Mouse (Mus musculus): ENCODE data around the gene Nek7. TPM values are rescaled to one million over a fixed set of nuclear protein-coding genes. Genes with fewer than 3 reads are reported as not detected.

Nek7 gene
- polyA plus RNA-seq, 1 experiment: 1.7 TPM

GRCm38 (mm10) chr1:138619114-138619971, 598 bp downstream of the Nek7 start:
- peak overlapping the region; percentile 75 for H3K27ac ChIP-seq (ENCODE audit: control insufficient read depth, insufficient read depth, low read depth, low read length)
- no peak for TF ChIP-seq CTCF (IDR thresholded peaks at IDR 0.05; ENCODE audit: control insufficient read depth, insufficient read depth, insufficient replicate concordance, low read depth, low read length)
- peak; percentile 55 for TF ChIP-seq POLR2A (IDR thresholded peaks at IDR 0.05; ENCODE audit: control insufficient read depth, low read depth, low read length)
- H3K27me3 ChIP-seq (ENCODE audit: control insufficient read depth, insufficient read depth, low read length): no peaks in the 10 kb centered on the region
- H3K4me1 ChIP-seq (ENCODE audit: control insufficient read depth, insufficient read depth, low read length): peaks cover 7% of the 10 kb centered on the region
- no peaks in the 10 kb centered on the region for H3K36me3 ChIP-seq (ENCODE audit: control insufficient read depth, insufficient read depth, low read length)
- peak overlapping the region; percentile 93 for H3K4me3 ChIP-seq (ENCODE audit: control insufficient read depth, low read depth, low read length)

GRCm38 (mm10) chr1:138618012-138618354, 2.0 kb downstream of the Nek7 start:
- H3K27ac ChIP-seq (ENCODE audit: control insufficient read depth, insufficient read depth, low read depth, low read length): peak overlapping the region; percentile 63

GRCm38 (mm10) chr1:138617279-138618011, 2.5 kb downstream of the Nek7 start:
- no peak for TF ChIP-seq CTCF (IDR thresholded peaks at IDR 0.05; ENCODE audit: control insufficient read depth, insufficient read depth, insufficient replicate concordance, low read depth, low read length)
- TF ChIP-seq POLR2A (IDR thresholded peaks at IDR 0.05; ENCODE audit: control insufficient read depth, low read depth, low read length): no peak
- Histone ChIP-seq H3K27ac (ENCODE audit: control insufficient read depth, insufficient read depth, low read depth, low read length) (peak overlapping the region; percentile 3; the same call in 1 of the 2 replicates), H3K4me1 (ENCODE audit: control insufficient read depth, insufficient read depth, low read length) (peaks cover 7% of the 10 kb centered on the region), H3K36me3 (ENCODE audit: control insufficient read depth, insufficient read depth, low read length) (no peaks in the 10 kb centered on the region), H3K4me3 (ENCODE audit: control insufficient read depth, low read depth, low read length) (peak overlapping the region; percentile 60), H3K27me3 (ENCODE audit: control insufficient read depth, insufficient read depth, low read length) (no peaks in the 10 kb centered on the region)

More at GRCm38 (mm10) chr1:138618012-138618354, 2.0 kb downstream of the Nek7 start:
- peaks cover 7% of the 10 kb centered on the region for H3K4me1 ChIP-seq (ENCODE audit: control insufficient read depth, insufficient read depth, low read length)
- H3K36me3 ChIP-seq (ENCODE audit: control insufficient read depth, insufficient read depth, low read length): no peaks in the 10 kb centered on the region
- peak overlapping the region; percentile 60 for H3K4me3 ChIP-seq (ENCODE audit: control insufficient read depth, low read depth, low read length)
- H3K27me3 ChIP-seq (ENCODE audit: control insufficient read depth, insufficient read depth, low read length): no peaks in the 10 kb centered on the region
- TF ChIP-seq POLR2A (IDR thresholded peaks at IDR 0.05; ENCODE audit: control insufficient read depth, low read depth, low read length) (peak; percentile 84), CTCF (IDR thresholded peaks at IDR 0.05; ENCODE audit: control insufficient read depth, insufficient read depth, insufficient replicate concordance, low read depth, low read length) (no peak)

- Histone ChIP-seq H3K4me1 (ENCODE audit: control insufficient read depth, insufficient read depth, low read length) (peaks cover 7% of the 10 kb centered on the region), H3K27me3 (ENCODE audit: control insufficient read depth, insufficient read depth, low read length) (no peaks in the 10 kb centered on the region), H3K36me3 (ENCODE audit: control insufficient read depth, insufficient read depth, low read length) (no peaks in the 10 kb centered on the region), H3K27ac (ENCODE audit: control insufficient read depth, insufficient read depth, low read depth, low read length) (no peak overlapping the region), H3K4me3 (ENCODE audit: control insufficient read depth, low read depth, low read length) (no peak overlapping the region)
- TF ChIP-seq CTCF (IDR thresholded peaks at IDR 0.05; ENCODE audit: control insufficient read depth, insufficient read depth, insufficient replicate concordance, low read depth, low read length) (no peak), POLR2A (IDR thresholded peaks at IDR 0.05; ENCODE audit: control insufficient read depth, low read depth, low read length) (no peak)
Observed at GRCm38 (mm10) chr1:138615388-138615787, 4.6 kb downstream of the Nek7 start.

- no peak for TF ChIP-seq CTCF (IDR thresholded peaks at IDR 0.05; ENCODE audit: control insufficient read depth, insufficient read depth, insufficient replicate concordance, low read depth, low read length)
- TF ChIP-seq POLR2A (IDR thresholded peaks at IDR 0.05; ENCODE audit: control insufficient read depth, low read depth, low read length): no peak
- Histone ChIP-seq H3K27me3 (ENCODE audit: control insufficient read depth, insufficient read depth, low read length) (no peaks in the 10 kb centered on the region), H3K4me1 (ENCODE audit: control insufficient read depth, insufficient read depth, low read length) (peaks cover 7% of the 10 kb centered on the region), H3K36me3 (ENCODE audit: control insufficient read depth, insufficient read depth, low read length) (no peaks in the 10 kb centered on the region), H3K4me3 (ENCODE audit: control insufficient read depth, low read depth, low read length) (no peak overlapping the region), H3K27ac (ENCODE audit: control insufficient read depth, insufficient read depth, low read depth, low read length) (no peak overlapping the region)
Observed at GRCm38 (mm10) chr1:138614552-138615287, 5.2 kb downstream of the Nek7 start.

- Histone ChIP-seq H3K4me3 (ENCODE audit: control insufficient read depth, low read depth, low read length) (no peak overlapping the region), H3K27me3 (ENCODE audit: control insufficient read depth, insufficient read depth, low read length) (no peaks in the 10 kb centered on the region), H3K4me1 (ENCODE audit: control insufficient read depth, insufficient read depth, low read length) (no peaks in the 10 kb centered on the region; the same call in 1 of the 2 replicates), H3K36me3 (ENCODE audit: control insufficient read depth, insufficient read depth, low read length) (no peaks in the 10 kb centered on the region), H3K27ac (ENCODE audit: control insufficient read depth, insufficient read depth, low read depth, low read length) (no peak overlapping the region)
- TF ChIP-seq POLR2A (IDR thresholded peaks at IDR 0.05; ENCODE audit: control insufficient read depth, low read depth, low read length) (no peak), CTCF (IDR thresholded peaks at IDR 0.05; ENCODE audit: control insufficient read depth, insufficient read depth, insufficient replicate concordance, low read depth, low read length) (no peak)
Observed at GRCm38 (mm10) chr1:138612177-138612576, 7.8 kb downstream of the Nek7 start.

Measured in testis, adult 2 months (tissue).